8 mouse cellular contexts compared by ENCODE assay signal in the genomic region with DNA sequence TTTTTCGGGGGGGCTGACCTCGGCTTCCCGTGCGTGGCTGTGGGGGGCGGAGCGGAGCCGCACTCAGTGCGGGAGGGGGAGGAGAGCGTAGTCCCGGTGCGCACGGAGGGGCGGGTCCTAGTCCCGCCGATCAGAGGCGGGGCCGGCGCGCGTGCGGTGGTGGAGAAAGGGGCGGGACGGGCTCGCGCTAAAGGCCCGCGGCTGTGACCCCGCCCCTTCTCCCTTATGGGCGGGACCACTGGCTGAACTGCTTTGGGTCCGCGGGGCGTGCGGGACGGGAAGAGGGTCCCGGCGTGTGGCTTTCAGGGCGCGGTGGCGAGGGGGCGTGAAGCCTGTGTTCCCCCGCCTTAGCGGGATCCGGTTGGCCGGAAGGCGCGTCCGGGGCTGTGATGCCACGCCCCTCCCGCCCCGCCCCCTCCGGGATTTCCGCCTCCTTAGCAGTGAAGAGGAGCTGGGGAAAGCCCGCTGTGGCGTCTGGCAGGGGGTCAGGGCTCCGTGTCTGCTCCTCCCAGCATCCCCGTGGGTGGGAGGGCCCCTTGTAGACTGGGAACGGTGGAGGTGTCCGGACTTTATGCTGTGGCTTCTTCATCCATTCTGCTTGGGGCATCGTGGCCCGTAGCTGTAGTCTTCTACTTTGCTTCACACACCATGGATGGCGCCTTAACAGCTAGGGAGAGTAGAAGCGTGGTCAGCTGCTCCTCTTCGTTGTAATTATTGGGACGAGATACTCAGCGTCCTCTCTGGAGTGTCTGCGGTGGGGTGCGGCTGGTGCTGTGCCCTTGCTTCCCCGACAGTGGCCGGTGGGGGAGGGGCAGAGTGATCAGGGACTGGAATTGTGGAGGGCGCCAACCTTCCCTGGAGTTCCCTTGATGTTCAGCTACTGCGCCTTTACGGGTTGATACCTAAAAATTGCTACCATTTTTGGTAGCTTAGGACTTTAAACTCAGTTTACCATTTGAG. TPM values are rescaled to one million over a fixed set of nuclear protein-coding genes. Genes with fewer than 3 reads are reported as not detected.
A peak's percentile ranks its signal among the peaks of the same experiment; 100 is the strongest.
DNase-seq lines count a peak whose midpoint lies in the region; ATAC-seq and TF ChIP-seq lines count a peak whose summit lies in the region.

No protein-coding gene starts in this region.

- H3K9ac ChIP-seq in forebrain, embryonic 14.5 days (ENCODE audit: low read length), result peak overlapping the region; percentile 88
- H3K9ac ChIP-seq in neural tube, embryonic 14.5 days (replicated peaks; ENCODE audit: low read depth, low read length), result peak overlapping the region; percentile 83

- no peak for TF ChIP-seq POLR2A in testis, adult 2 months (IDR thresholded peaks at IDR 0.05; ENCODE audit: control insufficient read depth, low read depth, low read length)

- H3K36me3 ChIP-seq in forebrain, embryonic 14.5 days (ENCODE audit: control insufficient read depth, insufficient read depth, low read length), result peaks cover 3% of the 10 kb centered on the region; the same call in 1 of the 2 replicates
- no peaks in the 10 kb centered on the region for H3K36me3 ChIP-seq in neural tube, embryonic 14.5 days (ENCODE audit: control insufficient read depth, insufficient read depth, low read length)
- H3K36me3 ChIP-seq in testis, adult 2 months (ENCODE audit: control insufficient read depth, insufficient read depth, low read length), result no peaks in the 10 kb centered on the region

- intact Hi-C loops in heart, postnatal 14 days (cut with DNase I), result loop anchor here (10.0 kb wide), 1 partner anchor 358 kb away; no protein-coding TSS in a partner anchor

- H3K4me1 ChIP-seq in forebrain, embryonic 14.5 days (ENCODE audit: control insufficient read depth, insufficient read depth, low read length), result peaks cover 15% of the 10 kb centered on the region
- H3K4me1 ChIP-seq in neural tube, embryonic 14.5 days (ENCODE audit: control insufficient read depth, insufficient read depth, low read length), result peaks cover 16% of the 10 kb centered on the region
- H3K4me1 ChIP-seq in testis, adult 2 months (ENCODE audit: control insufficient read depth, insufficient read depth, low read length), result peaks cover 16% of the 10 kb centered on the region

- H3K4me2 ChIP-seq in forebrain, embryonic 14.5 days (ENCODE audit: low read length), result peak overlapping the region; percentile 79
- peak overlapping the region; percentile 78 for H3K4me2 ChIP-seq in neural tube, embryonic 14.5 days (ENCODE audit: low read depth, low read length)

- peak overlapping the region; percentile 97 for H3K27ac ChIP-seq in forebrain, embryonic 14.5 days (ENCODE audit: low read depth, low read length)
- H3K27ac ChIP-seq in neural tube, embryonic 14.5 days (ENCODE audit: low read depth, low read length), result peak overlapping the region; percentile 96
- H3K27ac ChIP-seq in testis, adult 2 months (ENCODE audit: control insufficient read depth, insufficient read depth, low read depth, low read length), result peak overlapping the region; percentile 87

- no peaks in the 10 kb centered on the region for H3K9me3 ChIP-seq in forebrain, embryonic 14.5 days (replicated peaks; ENCODE audit: control insufficient read depth, low read length)
- no peaks in the 10 kb centered on the region for H3K9me3 ChIP-seq in neural tube, embryonic 14.5 days (ENCODE audit: control insufficient read depth, low read length)

- TF ChIP-seq CTCF in testis, adult 2 months (IDR thresholded peaks at IDR 0.05; ENCODE audit: control insufficient read depth, insufficient read depth, insufficient replicate concordance, low read depth, low read length), result no peak

- peak overlapping the region; percentile 92 for H3K4me3 ChIP-seq in forebrain, embryonic 14.5 days (ENCODE audit: low read depth, low read length)
- H3K4me3 ChIP-seq in neural tube, embryonic 14.5 days (ENCODE audit: low read depth, low read length), result peak overlapping the region; percentile 85
- H3K4me3 ChIP-seq in testis, adult 2 months (ENCODE audit: control insufficient read depth, low read depth, low read length), result peak overlapping the region; percentile 88

- ATAC-seq in forebrain, embryonic 14.5 days, result peak; percentile 24
- ATAC-seq in neural tube, embryonic 14.5 days (ENCODE audit: low read depth), result peak; percentile 16

- no peaks in the 10 kb centered on the region for H3K27me3 ChIP-seq in forebrain, embryonic 14.5 days (replicated peaks; ENCODE audit: control insufficient read depth, insufficient read depth, low read length)
- no peaks in the 10 kb centered on the region for H3K27me3 ChIP-seq in neural tube, embryonic 14.5 days (ENCODE audit: control insufficient read depth, insufficient read depth, low read length)
- H3K27me3 ChIP-seq in testis, adult 2 months (ENCODE audit: control insufficient read depth, insufficient read depth, low read length), result no peaks in the 10 kb centered on the region; the same call in 1 of the 2 replicates

- under 1% methylated on average over 68 of the region's 72 CpGs for WGBS in forebrain, embryonic 14.5 days
- under 1% methylated on average over 50 of the region's 72 CpGs for WGBS in neural tube, embryonic 14.5 days

- DNase-seq in ES-CJ7 (ENCODE audit: low read depth, low spot score), result peak; percentile 93
- DNase-seq in c-Kit-positive CD71-positive TER-119-positive erythroid progenitor cells, embryonic 14.5 days (ENCODE audit: low spot score), result peak; percentile 85
- DNase-seq in forebrain, embryonic 14.5 days (ENCODE audit: low spot score), result peak; percentile 88
- peak; percentile 87 to 90 for DNase-seq in heart, postnatal 14 days
- peak; percentile 86 to 92 for DNase-seq in layer of hippocampus, adult 18-20 months (ENCODE audit: low spot score in 2 of 2)
- peak; percentile 89 to 90 for DNase-seq in lung, adult 18-20 months

RNA-seq across cellular contexts. Expression of a gene that starts 5.1 kb away (rescaled TPM):
- polyA plus RNA-seq in forebrain, embryonic 14.5 days (2014; fragmentation: Nextera tagmentation; extraction: Ambion mirVana), result 28.5 and 34.2 TPM in 2 replicates
- total RNA-seq in heart, postnatal 14 days (2021), result 10 to 100 TPM; 37.7 to 40.7 TPM
- 10 to 100 TPM; 30.8 to 41.1 TPM for total RNA-seq in layer of hippocampus, adult 18-20 months (2021)
- 26.8 and 35.2 TPM in 2 replicates for polyA plus RNA-seq in neural tube, embryonic 14.5 days (2014; fragmentation: Nextera tagmentation; extraction: Ambion mirVana)
- polyA plus RNA-seq in testis, adult 2 months (2012; rRNA removed), result 86.9 and 99.2 TPM in 2 replicates

RNA-seq across cellular contexts. Expression of a gene that starts 53.5 kb away (rescaled TPM):
- 24.4 and 34.3 TPM in 2 replicates for polyA plus RNA-seq in forebrain, embryonic 14.5 days (2014; fragmentation: Nextera tagmentation; extraction: Ambion mirVana)
- total RNA-seq in heart, postnatal 14 days (2021), result 10 to 100 TPM; 52.2 to 62.1 TPM
- total RNA-seq in layer of hippocampus, adult 18-20 months (2021), result 100 to 1,000 TPM; 127 to 155 TPM
- 43.2 and 49.9 TPM in 2 replicates for polyA plus RNA-seq in neural tube, embryonic 14.5 days (2014; fragmentation: Nextera tagmentation; extraction: Ambion mirVana)
- 192 and 208 TPM in 2 replicates for polyA plus RNA-seq in testis, adult 2 months (2012; rRNA removed)

Comparison
In these comparisons a context has a peak if more than half of its experiments do, and no peak if none do; other contexts are left out.
1. Peak in every context shown above with its lines: DNase-seq, ATAC-seq, H3K4me3 ChIP-seq and H3K27ac ChIP-seq.